Mouse (Mus musculus) bone marrow, adult 2 months (tissue): ENCODE data around the gene Frem2.

Experiments used
- CTCF ChIP-seq: fragments of 200-500 bp; IDR thresholded peaks from 2 replicates; pipeline ENCODE4 v1.5.1; 2011; ENCODE audit warnings: low read length, control low read depth; ENCODE audit not compliant: control insufficient read depth, insufficient read depth
- POLR2A ChIP-seq: fragments of 200-500 bp; IDR thresholded peaks from 2 replicates; pipeline ENCODE4 v1.6.1; 2011; ENCODE audit warnings: low read depth, mild to moderate bottlenecking, control low read depth, low read length, borderline replicate concordance; ENCODE audit not compliant: control insufficient read depth

- TF ChIP-seq CTCF (no peak), POLR2A (no peak)
Measured at GRCm38 (mm10) chr3:53705992-53706495, 48.9 kb upstream of the Frem2 start.
